Mouse (Mus musculus): Measurements from ENCODE around the gene Gm49486.
A peak's percentile ranks its signal among the peaks of the same experiment; 100 is the strongest.

Gm49486 gene

GRCm38 (mm10) chr15:79229058-79229821 is at the start of gene Gm49486, which contains the start of gene Pick1:
Gene Gm49486 (plus strand): TSS chr15:79229391.
Gene Pick1 (plus strand): TSS chr15:79229173.
- peak; percentile 67 for DNase-seq (ENCODE audit: low read depth, low spot score)

DNA sequence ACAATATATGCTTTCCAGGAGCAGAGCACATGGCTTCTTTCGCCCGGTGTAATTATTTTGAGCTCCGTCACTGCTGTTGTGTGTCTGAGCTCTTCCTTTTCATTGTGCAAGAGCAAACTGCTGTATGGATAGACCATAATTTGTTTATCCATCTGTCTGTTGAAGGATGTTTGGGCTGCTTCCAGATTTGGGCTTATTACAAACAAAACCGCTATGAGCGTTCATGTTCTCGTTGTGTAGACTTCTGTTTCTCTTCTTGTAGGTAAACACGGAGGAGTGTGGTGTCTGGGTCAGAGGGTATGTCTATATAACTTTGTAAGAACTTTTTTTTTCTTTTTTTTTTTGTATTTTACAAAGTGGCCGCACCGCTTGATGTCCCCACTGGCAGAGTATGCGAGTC is 44.0 kb upstream of the Gm49486 start:
- no peak for DNase-seq (ENCODE audit: low read depth, low spot score)

DNA sequence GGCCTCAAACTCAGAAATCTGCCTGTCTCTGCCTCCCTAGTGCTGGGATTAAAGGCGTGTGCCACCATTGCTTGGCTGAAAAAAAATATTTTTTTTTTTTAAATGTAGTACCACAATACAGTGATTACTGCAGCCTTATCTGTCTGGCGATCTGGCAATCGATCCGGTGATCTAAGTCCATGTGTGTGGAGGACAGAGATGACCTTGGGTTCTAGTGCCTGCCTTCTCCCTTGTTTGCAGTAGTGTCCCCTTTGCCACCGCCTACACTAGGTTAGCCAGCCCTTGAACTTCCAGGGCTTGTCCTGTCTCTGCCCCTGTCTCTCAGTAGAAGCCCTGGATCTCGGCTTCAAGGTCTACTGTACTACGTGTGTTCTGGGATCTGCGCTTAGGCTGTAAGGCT is 41.4 kb upstream of the Gm49486 start:
- no peak for DNase-seq (ENCODE audit: low read depth, low spot score)

DNA sequence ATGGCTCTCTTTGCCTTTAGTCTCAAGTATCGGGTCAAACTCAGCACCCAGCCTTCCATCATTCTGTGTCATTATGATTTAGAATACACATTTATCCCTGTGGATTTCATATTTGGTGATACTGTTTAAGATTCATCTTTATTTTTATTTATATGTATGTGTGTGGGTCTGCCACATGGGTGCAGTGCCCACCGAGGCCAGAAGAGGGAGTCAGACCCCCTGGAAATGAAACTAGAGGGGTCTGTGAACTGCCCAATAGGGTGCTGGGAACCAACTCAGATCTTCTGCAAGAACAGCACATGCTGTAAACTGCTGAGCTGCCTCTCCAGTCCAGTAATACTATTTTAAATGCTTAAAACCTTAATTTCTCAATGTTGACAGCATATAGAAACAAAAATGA is 37.8 kb upstream of the Gm49486 start:
- no peak for DNase-seq (ENCODE audit: low read depth, low spot score)

- no peak for DNase-seq (ENCODE audit: low read depth, low spot score)
These were observed 36.7 kb upstream of the Gm49486 start for GRCm38 (mm10) chr15:79192450-79192849.

GRCm38 (mm10) chr15:79192885-79193845 is 36.0 kb upstream of the Gm49486 start:
- DNase-seq (ENCODE audit: low read depth, low spot score): peak; percentile 56

- DNase-seq (ENCODE audit: low read depth, low spot score): no peak
These were observed 35.1 kb upstream of the Gm49486 start for GRCm38 (mm10) chr15:79194048-79194447.

DNA sequence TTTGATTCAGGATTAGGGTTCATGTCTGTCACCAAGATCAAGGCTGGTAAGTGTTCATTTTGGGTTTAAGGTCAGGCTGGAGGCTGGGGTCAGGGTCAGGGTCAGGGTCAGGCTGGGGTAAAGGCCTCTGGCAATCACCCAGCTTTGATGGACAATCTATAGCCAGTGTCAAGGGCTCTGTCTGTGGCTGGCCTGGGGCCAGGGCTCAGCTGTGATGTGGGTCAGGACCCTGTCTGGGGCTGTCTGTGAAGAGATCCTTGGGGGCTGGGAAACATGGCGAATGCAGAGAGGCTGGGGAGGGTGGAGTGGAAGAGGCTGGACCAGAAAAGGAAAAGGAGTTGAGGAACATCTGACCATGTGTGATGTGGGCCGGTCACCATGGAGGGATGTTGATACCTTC is 34.2 kb upstream of the Gm49486 start:
- DNase-seq (ENCODE audit: low read depth, low spot score): no peak

- no peak for DNase-seq (ENCODE audit: low read depth, low spot score)
These were observed 33.7 kb upstream of the Gm49486 start for GRCm38 (mm10) chr15:79195492-79195891.

DNA sequence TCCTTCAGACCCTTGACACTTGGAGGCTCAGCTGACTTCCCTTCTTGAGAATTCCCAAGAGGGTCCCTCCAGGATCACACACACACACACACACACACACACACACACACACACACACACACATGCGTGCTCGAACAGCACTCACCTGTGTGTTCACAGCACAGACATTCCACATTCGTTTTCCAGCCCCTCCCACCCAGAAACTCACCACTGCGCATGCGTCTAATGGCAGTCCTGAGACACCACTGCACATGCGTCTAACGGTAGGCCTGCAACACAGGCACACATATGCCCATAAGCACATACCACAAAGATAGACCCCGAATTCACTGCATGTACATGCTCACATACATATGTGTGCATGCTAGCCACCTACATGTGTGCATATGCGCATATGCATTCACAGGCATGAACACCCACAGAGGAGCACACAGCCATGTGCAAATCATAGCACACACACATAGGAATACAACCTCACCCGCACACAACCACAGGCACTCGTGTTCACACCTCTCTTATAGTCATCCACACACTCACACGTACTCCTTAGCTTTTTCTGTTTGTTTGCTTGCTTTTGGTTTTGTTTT is 29.7 kb upstream of the Gm49486 start:
- no peak for DNase-seq (ENCODE audit: low read depth, low spot score)

GRCm38 (mm10) chr15:79201491-79202150 is 27.6 kb upstream of the Gm49486 start:
- no peak for DNase-seq (ENCODE audit: low read depth, low spot score)

DNA sequence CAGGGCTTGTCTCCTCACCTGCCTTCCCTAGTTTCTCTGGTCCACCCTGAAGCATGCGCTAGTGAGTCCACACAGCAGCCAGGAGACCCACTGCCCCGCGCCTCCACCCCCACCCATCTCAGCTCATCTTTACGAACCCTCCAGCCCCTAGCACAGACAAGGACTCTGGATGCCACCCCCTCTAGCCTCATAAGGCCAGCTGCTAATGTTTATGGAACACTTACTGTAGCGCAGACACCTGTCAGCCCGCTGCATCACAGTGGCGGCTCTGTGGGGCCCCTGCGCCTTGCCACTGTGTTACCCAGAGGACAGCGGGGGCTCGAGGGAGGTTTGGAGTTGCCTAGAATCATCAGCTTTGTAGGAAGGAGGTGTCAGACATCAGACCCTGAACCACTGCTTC is 26.6 kb upstream of the Gm49486 start:
- DNase-seq (ENCODE audit: low read depth, low spot score): no peak

DNA sequence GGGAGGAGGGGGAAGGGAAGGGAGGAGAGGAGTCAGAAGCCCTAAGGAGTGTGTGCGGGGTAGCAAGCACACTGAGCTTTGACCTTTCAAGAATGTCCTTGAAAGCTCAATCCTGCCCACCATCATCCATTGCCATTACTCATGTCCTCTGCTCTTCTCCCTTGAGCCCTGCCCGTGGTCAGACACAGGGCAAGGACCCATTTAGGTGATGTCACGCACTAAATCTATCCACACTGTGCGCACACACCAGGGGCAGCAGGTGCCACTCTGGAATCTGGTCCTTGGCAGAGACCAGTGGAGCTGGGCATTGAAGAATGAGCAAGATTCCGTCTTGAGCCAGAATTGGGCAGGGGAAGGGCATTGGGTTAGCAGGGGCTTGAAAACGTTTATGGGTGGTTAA is 21.0 kb upstream of the Gm49486 start:
- no peak for DNase-seq (ENCODE audit: low read depth, low spot score)

DNA sequence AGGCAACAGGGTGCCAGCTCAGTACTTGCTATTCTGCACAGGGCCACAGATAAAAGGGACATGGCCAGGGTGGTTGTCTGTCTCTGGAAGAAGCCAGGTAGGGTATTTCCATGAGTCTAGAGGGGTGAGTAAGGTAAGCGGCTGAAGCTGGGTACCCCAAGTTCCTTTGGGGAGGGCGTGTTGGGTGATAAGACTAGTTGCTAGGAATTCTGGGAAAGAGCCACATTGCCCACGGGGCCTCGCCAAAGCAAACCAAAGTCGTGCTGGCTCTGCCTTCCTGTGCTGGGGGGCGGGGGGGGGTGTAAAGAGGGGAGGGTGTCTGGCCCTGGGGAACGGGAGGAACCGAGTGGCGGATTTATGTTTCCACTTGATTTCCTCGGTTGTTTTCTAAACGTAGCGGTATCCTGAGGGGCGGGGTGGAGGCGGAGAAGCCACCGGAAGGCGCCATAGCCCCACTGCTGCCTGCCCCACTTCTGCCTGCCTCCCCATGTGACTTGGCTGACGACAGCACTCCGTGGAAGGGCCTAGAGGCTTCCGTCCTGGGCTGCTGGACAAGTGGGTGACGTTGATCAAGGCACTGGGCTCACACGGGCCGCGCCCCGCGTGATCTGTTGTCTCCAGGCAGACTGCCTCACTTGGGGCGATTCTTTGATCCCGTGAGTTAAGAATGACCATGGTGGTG is 20.3 kb upstream of the Gm49486 start:
- DNase-seq (ENCODE audit: low read depth, low spot score): no peak

DNA sequence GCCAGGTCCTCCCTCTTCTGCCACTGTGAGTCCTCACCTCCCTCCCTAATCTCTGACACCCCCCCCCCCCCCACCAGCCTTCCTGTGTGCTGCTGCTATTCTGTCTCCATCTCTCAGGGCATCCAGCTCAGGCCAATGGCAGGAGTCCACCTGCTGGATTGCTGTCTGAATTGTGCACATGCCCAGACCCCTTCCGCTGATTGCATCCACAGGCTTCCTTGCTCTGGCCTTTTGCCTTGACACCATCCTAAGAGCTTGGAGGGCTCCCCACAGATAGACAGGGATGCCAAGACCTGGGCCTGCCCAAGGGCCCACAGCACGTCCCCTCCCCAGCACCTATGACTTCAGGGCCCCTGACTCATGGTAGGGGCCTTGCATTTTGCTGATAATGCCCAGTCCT is 18.8 kb upstream of the Gm49486 start:
- no peak for DNase-seq (ENCODE audit: low read depth, low spot score)

GRCm38 (mm10) chr15:79212750-79213446 is 16.3 kb upstream of the Gm49486 start:
- no peak for DNase-seq (ENCODE audit: low read depth, low spot score)

DNA sequence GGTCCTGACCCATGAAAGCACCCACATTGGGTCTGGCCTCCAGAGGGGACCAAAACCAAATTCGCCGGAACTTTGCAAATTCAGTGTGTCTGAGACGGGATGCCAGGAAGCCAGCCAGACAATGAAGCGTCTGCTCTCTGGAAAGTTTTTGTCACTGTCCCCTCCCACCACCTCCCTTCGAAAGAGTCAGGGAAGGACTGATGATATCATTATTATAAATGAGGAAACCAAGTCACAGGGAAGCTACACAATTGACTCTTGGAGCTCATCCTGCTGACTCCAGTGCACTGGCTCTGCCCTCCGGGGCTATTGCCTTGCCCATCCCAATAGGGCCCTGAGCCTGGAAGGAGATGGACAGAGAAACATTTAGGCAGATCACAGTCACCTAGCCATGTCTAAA is 15.6 kb upstream of the Gm49486 start:
- DNase-seq (ENCODE audit: low read depth, low spot score): no peak

DNA sequence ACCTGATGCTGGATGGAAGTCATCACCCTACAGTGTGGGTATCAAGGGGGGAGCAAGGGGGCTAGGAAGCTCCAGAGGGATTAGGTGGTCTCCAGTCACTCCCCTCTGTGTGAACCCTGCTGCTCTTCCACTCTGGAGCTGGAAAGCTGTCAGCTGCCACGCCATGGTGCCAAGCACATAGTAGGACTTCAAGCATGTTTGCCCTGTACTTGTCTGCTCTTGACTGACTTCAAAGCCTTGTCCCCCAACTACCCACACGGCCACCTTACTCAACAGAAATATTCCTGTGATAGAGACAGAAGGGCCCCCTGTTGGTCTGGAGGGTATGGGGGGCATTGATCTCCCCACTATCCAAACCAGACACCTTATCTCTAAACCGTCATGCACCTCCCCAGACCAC is 13.0 kb upstream of the Gm49486 start:
- no peak for DNase-seq (ENCODE audit: low read depth, low spot score)

DNA sequence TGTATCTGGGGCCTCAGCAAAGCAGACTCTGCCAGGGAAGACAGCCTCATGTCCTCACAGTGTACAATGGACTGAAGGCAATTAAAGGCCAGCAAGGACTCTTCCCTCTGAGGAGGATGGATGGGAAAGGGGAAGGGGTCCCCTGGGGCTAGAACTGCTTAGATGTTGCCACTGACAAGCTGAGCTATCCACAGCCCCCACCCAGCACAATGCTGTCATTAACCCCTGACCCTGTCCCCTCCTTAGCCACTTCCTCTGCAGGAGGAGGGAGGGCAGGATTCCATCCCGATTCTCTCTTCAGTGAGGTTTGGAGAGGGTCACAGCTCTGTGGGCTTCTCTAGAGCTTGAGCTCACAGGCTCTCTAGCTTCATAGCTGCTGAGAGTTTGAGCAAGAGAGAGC is 9.6 kb upstream of the Gm49486 start:
- no peak for DNase-seq (ENCODE audit: low read depth, low spot score)

DNA sequence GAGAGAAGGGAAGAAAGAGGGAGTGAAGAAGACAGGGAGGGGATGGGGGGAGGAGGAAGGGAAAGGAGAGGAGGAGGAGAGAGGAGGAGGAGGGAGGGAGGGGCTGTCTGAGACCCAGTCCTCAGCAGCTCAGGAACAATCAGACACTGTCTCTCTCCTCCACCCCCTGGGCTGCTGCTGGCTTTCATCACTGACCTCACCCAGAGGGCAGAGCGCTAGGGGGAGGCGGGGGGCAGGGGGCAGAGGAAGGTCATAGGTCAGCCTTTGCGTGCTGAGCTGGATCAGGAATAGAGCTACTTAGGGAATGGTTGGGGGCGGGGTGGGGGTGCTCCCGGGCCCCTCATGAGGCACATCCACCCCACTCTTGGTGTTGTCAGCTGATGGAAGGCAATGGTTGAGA is 5.5 kb upstream of the Gm49486 start:
- no peak for DNase-seq (ENCODE audit: low read depth, low spot score)

GRCm38 (mm10) chr15:79224685-79225084 is 4.5 kb upstream of the Gm49486 start:
- no peak for DNase-seq (ENCODE audit: low read depth, low spot score)
